Mouse (Mus musculus) forebrain, embryonic 12.5 days (tissue): ENCODE measurements around the gene Mrpl32. TPM values are rescaled to one million over a fixed set of nuclear protein-coding genes. Genes with fewer than 3 reads are reported as not detected.

Experiments
- polyA plus RNA-seq: library from polyadenylated mRNA; unstranded; fragments of >200 nt; fragmentation: Nextera tagmentation; extraction: Ambion mirVana; gene quantifications from 2 replicates; pipeline ENCODE4 v1.2.1, GENCODE M21; 2016

Mrpl32 gene
- polyA plus RNA-seq, 1 experiment from 2014 or later = 108 TPM

Other genes starting within 250 kb of the Mrpl32 start
- 17.4 and 19.6 TPM in 2 replicates for gene Hecw1, start 89.9 kb downstream of the Mrpl32 start, polyA plus RNA-seq
- gene Psma2, start 75 bp upstream of the Mrpl32 start, polyA plus RNA-seq = 179 and 187 TPM in 2 replicates
- gene AW209491, start 17.0 kb upstream of the Mrpl32 start, polyA plus RNA-seq = 30.8 and 33.9 TPM in 2 replicates